Mouse (Mus musculus): ENCODE results near the gene Cdkl3. TPM values are rescaled to one million over a fixed set of nuclear protein-coding genes. Genes with fewer than 3 reads are reported as not detected.

Gene Cdkl3
- polyA plus RNA-seq, 1 experiment from 2014 or later = 2.1 TPM

GRCm38 (mm10) chr11:52089291-52089690, 85.3 kb downstream of the Cdkl3 start:
- H3K27ac ChIP-seq = no peak overlapping the region
- WGBS (ENCODE audit: insufficient replicate concordance) = 64% methylated on average over 8 of the region's 8 CpGs
- no peak overlapping the region for H3K9ac ChIP-seq
- H3K4me3 ChIP-seq = no peak overlapping the region
- H3K36me3 ChIP-seq = no peaks in the 10 kb centered on the region
- H3K4me2 ChIP-seq = no peak overlapping the region
- H3K9me3 ChIP-seq (replicated peaks) = no peaks in the 10 kb centered on the region
- H3K27me3 ChIP-seq (replicated peaks) = no peaks in the 10 kb centered on the region; the same call in none of the 2 replicates
- ATAC-seq = no peak
- H3K4me1 ChIP-seq = peaks cover 5% of the 10 kb centered on the region; the same call in 1 of the 2 replicates

GRCm38 (mm10) chr11:52091261-52091660, 87.2 kb downstream of the Cdkl3 start:
- H3K9ac ChIP-seq = no peak overlapping the region
- H3K9me3 ChIP-seq (replicated peaks) = no peaks in the 10 kb centered on the region
- ATAC-seq = no peak
- H3K4me2 ChIP-seq = no peak overlapping the region
- no peaks in the 10 kb centered on the region for H3K36me3 ChIP-seq
- H3K27ac ChIP-seq = no peak overlapping the region
- no peaks in the 10 kb centered on the region; the same call in none of the 2 replicates for H3K27me3 ChIP-seq (replicated peaks)
- no peaks in the 10 kb centered on the region for H3K4me1 ChIP-seq
- WGBS (ENCODE audit: insufficient replicate concordance) = 77% methylated on average over 9 of the region's 9 CpGs
- H3K4me3 ChIP-seq = no peak overlapping the region

- H3K9me3 ChIP-seq (replicated peaks) = no peaks in the 10 kb centered on the region
- no peak overlapping the region for H3K27ac ChIP-seq
- H3K9ac ChIP-seq = no peak overlapping the region
- ATAC-seq = no peak
- H3K4me2 ChIP-seq = no peak overlapping the region
- H3K4me3 ChIP-seq = no peak overlapping the region
- H3K27me3 ChIP-seq (replicated peaks) = no peaks in the 10 kb centered on the region; the same call in 1 of the 2 replicates
- WGBS (ENCODE audit: insufficient replicate concordance) = 48% methylated on average over 5 of the region's 5 CpGs
- peaks cover 17% of the 10 kb centered on the region for H3K4me1 ChIP-seq
- H3K36me3 ChIP-seq = no peaks in the 10 kb centered on the region
These were observed 90.5 kb downstream of the Cdkl3 start for GRCm38 (mm10) chr11:52094568-52094967.

- Histone ChIP-seq H3K9me3 (replicated peaks) (no peaks in the 10 kb centered on the region), H3K27me3 (replicated peaks) (no peaks in the 10 kb centered on the region; the same call in 1 of the 2 replicates), H3K27ac (no peak overlapping the region), H3K36me3 (peaks cover 9% of the 10 kb centered on the region), H3K4me1 (peaks cover 37% of the 10 kb centered on the region), H3K4me2 (no peak overlapping the region), H3K4me3 (no peak overlapping the region), H3K9ac (no peak overlapping the region)
- ATAC-seq = no peak
- 57% methylated on average over 3 of the region's 3 CpGs for WGBS (ENCODE audit: insufficient replicate concordance)
These were observed 93.0 kb downstream of the Cdkl3 start for GRCm38 (mm10) chr11:52097016-52097415.

- Histone ChIP-seq H3K36me3 (peaks cover 9% of the 10 kb centered on the region), H3K27me3 (replicated peaks) (no peaks in the 10 kb centered on the region; the same call in 1 of the 2 replicates), H3K9me3 (replicated peaks) (no peaks in the 10 kb centered on the region), H3K4me3 (peak overlapping the region; percentile 100), H3K9ac (peak overlapping the region; percentile 74; the same call in 1 of the 2 replicates), H3K4me1 (peaks cover 42% of the 10 kb centered on the region), H3K27ac (peak overlapping the region; percentile 100), H3K4me2 (peak overlapping the region; percentile 84)
- 76% methylated on average over 2 of the region's 2 CpGs for WGBS (ENCODE audit: insufficient replicate concordance)
- ATAC-seq = no peak
These were observed 93.6 kb downstream of the Cdkl3 start for GRCm38 (mm10) chr11:52097596-52097995.

GRCm38 (mm10) chr11:52098398-52098946, 94.5 kb downstream of the Cdkl3 start, which contains the start of gene Ppp2ca:
TSS of gene Ppp2ca (plus strand) at chr11:52098681.
- Histone ChIP-seq H3K9me3 (replicated peaks) (no peaks in the 10 kb centered on the region), H3K27me3 (replicated peaks) (no peaks in the 10 kb centered on the region; the same call in 1 of the 2 replicates), H3K9ac (peak within 1 kb of the TSS; percentile 100), H3K4me3 (peak within 1 kb of the TSS; percentile 100), H3K36me3 (peaks cover 9% of the 10 kb centered on the region), H3K27ac (peak within 1 kb of the TSS; percentile 100), H3K4me1 (peaks cover 50% of the 10 kb centered on the region), H3K4me2 (peak within 1 kb of the TSS; percentile 84)
- ATAC-seq = peak; percentile 96
- WGBS (ENCODE audit: insufficient replicate concordance) = under 1% methylated on average over 53 of the region's 53 CpGs

GRCm38 (mm10) chr11:52099031-52099761, 95.2 kb downstream of the Cdkl3 start:
- peak overlapping the region; percentile 84 for H3K4me2 ChIP-seq
- peaks cover 9% of the 10 kb centered on the region for H3K36me3 ChIP-seq
- ATAC-seq = peak; percentile 67
- H3K9ac ChIP-seq = peak overlapping the region; percentile 100
- under 1% methylated on average over 70 of the region's 72 CpGs for WGBS (ENCODE audit: insufficient replicate concordance)
- H3K27me3 ChIP-seq (replicated peaks) = no peaks in the 10 kb centered on the region
- H3K4me3 ChIP-seq = peak overlapping the region; percentile 100
- H3K9me3 ChIP-seq (replicated peaks) = no peaks in the 10 kb centered on the region
- H3K4me1 ChIP-seq = peaks cover 56% of the 10 kb centered on the region
- H3K27ac ChIP-seq = peak overlapping the region; percentile 100

GRCm38 (mm10) chr11:52099771-52100219, 95.8 kb downstream of the Cdkl3 start:
- H3K9me3 ChIP-seq (replicated peaks) = no peaks in the 10 kb centered on the region
- peaks cover 9% of the 10 kb centered on the region for H3K36me3 ChIP-seq
- H3K27me3 ChIP-seq (replicated peaks) = no peaks in the 10 kb centered on the region
- H3K4me3 ChIP-seq = peak overlapping the region; percentile 100
- peak overlapping the region; percentile 84 for H3K4me2 ChIP-seq
- H3K9ac ChIP-seq = peak overlapping the region; percentile 100
- ATAC-seq = no peak
- H3K4me1 ChIP-seq = peaks cover 62% of the 10 kb centered on the region
- peak overlapping the region; percentile 100 for H3K27ac ChIP-seq
- WGBS (ENCODE audit: insufficient replicate concordance) = 1% methylated on average over 7 of the region's 7 CpGs

GRCm38 (mm10) chr11:52102977-52103376, 99.0 kb downstream of the Cdkl3 start:
- 0 out of 2 replicates have a peak overlapping the region, but pooled peaks have one; percentile 8 for H3K4me2 ChIP-seq
- H3K9me3 ChIP-seq (replicated peaks) = no peaks in the 10 kb centered on the region
- no peak overlapping the region for H3K4me3 ChIP-seq
- H3K9ac ChIP-seq = no peak overlapping the region
- H3K27ac ChIP-seq = 0 out of 2 replicates have a peak overlapping the region, but pooled peaks have one; percentile 10
- no peaks in the 10 kb centered on the region for H3K27me3 ChIP-seq (replicated peaks)
- 71% methylated on average over 4 of the region's 4 CpGs for WGBS (ENCODE audit: insufficient replicate concordance)
- H3K36me3 ChIP-seq = peaks cover 15% of the 10 kb centered on the region
- H3K4me1 ChIP-seq = peaks cover 72% of the 10 kb centered on the region
- ATAC-seq = no peak

GRCm38 (mm10) chr11:52105503-52105902, 101.5 kb downstream of the Cdkl3 start:
- Histone ChIP-seq H3K9ac (no peak overlapping the region), H3K4me3 (no peak overlapping the region), H3K36me3 (peaks cover 15% of the 10 kb centered on the region), H3K27me3 (replicated peaks) (no peaks in the 10 kb centered on the region), H3K9me3 (replicated peaks) (no peaks in the 10 kb centered on the region), H3K4me1 (peaks cover 84% of the 10 kb centered on the region), H3K27ac (0 out of 2 replicates have a peak overlapping the region, but pooled peaks have one; percentile 20), H3K4me2 (no peak overlapping the region)
- ATAC-seq = no peak

GRCm38 (mm10) chr11:52106037-52106436, 102.0 kb downstream of the Cdkl3 start:
- Histone ChIP-seq H3K4me2 (no peak overlapping the region), H3K9ac (no peak overlapping the region), H3K27ac (0 out of 2 replicates have a peak overlapping the region, but pooled peaks have one; percentile 20), H3K27me3 (replicated peaks) (no peaks in the 10 kb centered on the region), H3K36me3 (peaks cover 12% of the 10 kb centered on the region), H3K4me1 (peaks cover 80% of the 10 kb centered on the region), H3K4me3 (no peak overlapping the region), H3K9me3 (replicated peaks) (no peaks in the 10 kb centered on the region)
- 68% methylated on average over 2 of the region's 2 CpGs for WGBS (ENCODE audit: insufficient replicate concordance)
- no peak for ATAC-seq

- ATAC-seq = no peak
- Histone ChIP-seq H3K9ac (no peak overlapping the region), H3K27me3 (replicated peaks) (no peaks in the 10 kb centered on the region), H3K4me3 (no peak overlapping the region), H3K36me3 (peaks cover 8% of the 10 kb centered on the region), H3K9me3 (replicated peaks) (no peaks in the 10 kb centered on the region), H3K27ac (no peak overlapping the region), H3K4me2 (no peak overlapping the region), H3K4me1 (peaks cover 80% of the 10 kb centered on the region)
- WGBS (ENCODE audit: insufficient replicate concordance) = 90% methylated on average over 1 of the region's 1 CpGs
These were observed 102.4 kb downstream of the Cdkl3 start for GRCm38 (mm10) chr11:52106438-52106837.
